Mouse (Mus musculus): ENCODE results near the gene Rpa1. TPM values are rescaled to one million over a fixed set of nuclear protein-coding genes. Genes with fewer than 3 reads are reported as not detected.

The Rpa1 gene
- polyA plus RNA-seq, 2 experiments: 55.3 to 93.2 TPM

GRCm38 (mm10) chr11:75257056-75257648 lies 91.0 kb downstream of the Rpa1 start:
- H3K4me3 ChIP-seq (ENCODE audit: insufficient read depth in 1 of 2, low read depth in 2 of 2, low read length in 2 of 2): no peak overlapping the region
- DNase-seq (ENCODE audit: low read depth in 3 of 3, low spot score in 3 of 3) (no peak), ATAC-seq (ENCODE audit: insufficient read depth) (no peak)
- H3K4me1 ChIP-seq (replicated peaks; ENCODE audit: control insufficient read depth in 2 of 2, insufficient read depth in 2 of 2, low read length in 1 of 2): peaks cover 13 to 17% of the 10 kb centered on the region in 2 experiments
- TF ChIP-seq EP300 (IDR thresholded peaks at IDR 0.05; ENCODE audit: low read depth) (no peak), CTCF (IDR thresholded peaks at IDR 0.05; ENCODE audit: low read depth) (no peak)
- no peaks in the 10 kb centered on the region for H3K36me3 ChIP-seq (replicated peaks; ENCODE audit: control insufficient read depth, insufficient read depth, low read depth)
- H3K27me3 ChIP-seq (ENCODE audit: control insufficient read depth, insufficient read depth, low read length): no peaks in the 10 kb centered on the region
- no peak overlapping the region for H3K27ac ChIP-seq
- H3K9me3 ChIP-seq (ENCODE audit: control insufficient read depth, low read length): no peaks in the 10 kb centered on the region
- no peak overlapping the region for H3K4me2 ChIP-seq (ENCODE audit: low read depth)
- H3K9ac ChIP-seq (replicated peaks): no peak overlapping the region
- 62% methylated on average over 4 of the region's 4 CpGs for WGBS (ENCODE audit: insufficient replicate concordance)

- Histone ChIP-seq H3K9ac (replicated peaks) (no peak overlapping the region), H3K9me3 (ENCODE audit: control insufficient read depth, low read length) (no peaks in the 10 kb centered on the region), H3K36me3 (replicated peaks; ENCODE audit: control insufficient read depth, insufficient read depth, low read depth) (no peaks in the 10 kb centered on the region), H3K27ac (no peak overlapping the region), H3K27me3 (ENCODE audit: control insufficient read depth, insufficient read depth, low read length) (no peaks in the 10 kb centered on the region), H3K4me1 (replicated peaks; ENCODE audit: control insufficient read depth in 2 of 2, insufficient read depth in 2 of 2, low read length in 1 of 2) (peaks cover 5 to 11% of the 10 kb centered on the region in 2 experiments), H3K4me2 (ENCODE audit: low read depth) (no peak overlapping the region), H3K4me3 (ENCODE audit: insufficient read depth in 1 of 2, low read depth in 2 of 2, low read length in 2 of 2) (no peak overlapping the region)
- TF ChIP-seq EP300 (IDR thresholded peaks at IDR 0.05; ENCODE audit: low read depth) (no peak), CTCF (IDR thresholded peaks at IDR 0.05; ENCODE audit: low read depth) (no peak)
- ATAC-seq (ENCODE audit: insufficient read depth) (no peak), DNase-seq (ENCODE audit: low read depth in 3 of 3, low spot score in 3 of 3) (no peak)
- WGBS (ENCODE audit: insufficient replicate concordance): 43% methylated on average over 5 of the region's 5 CpGs
These were observed 92.8 kb downstream of the Rpa1 start for GRCm38 (mm10) chr11:75255330-75255729.

- H3K4me2 ChIP-seq (ENCODE audit: low read depth): peak overlapping the region; percentile 29
- peak; percentile 74 for TF ChIP-seq CTCF (IDR thresholded peaks at IDR 0.05; ENCODE audit: low read depth)
- TF ChIP-seq EP300 (IDR thresholded peaks at IDR 0.05; ENCODE audit: low read depth): no peak
- H3K4me3 ChIP-seq (ENCODE audit: insufficient read depth in 1 of 2, low read depth in 2 of 2, low read length in 2 of 2): 0 out of 4 replicates have a peak overlapping the region, but pooled peaks have one; percentile 5 to 10
- H3K27ac ChIP-seq: no peak overlapping the region; the same call in 1 of the 2 replicates
- peaks cover 5 to 11% of the 10 kb centered on the region in 2 experiments for H3K4me1 ChIP-seq (replicated peaks; ENCODE audit: control insufficient read depth in 2 of 2, insufficient read depth in 2 of 2, low read length in 1 of 2)
- 38% methylated on average over 13 of the region's 13 CpGs for WGBS (ENCODE audit: insufficient replicate concordance)
- DNase-seq (ENCODE audit: low read depth in 3 of 3, low spot score in 3 of 3): peak; percentile 51 to 81 (median 57)
- no peaks in the 10 kb centered on the region for H3K27me3 ChIP-seq (ENCODE audit: control insufficient read depth, insufficient read depth, low read length)
- no peaks in the 10 kb centered on the region for H3K9me3 ChIP-seq (ENCODE audit: control insufficient read depth, low read length)
- H3K9ac ChIP-seq (replicated peaks): peak overlapping the region; percentile 36
- peak; percentile 91 for ATAC-seq (ENCODE audit: insufficient read depth)
- H3K36me3 ChIP-seq (replicated peaks; ENCODE audit: control insufficient read depth, insufficient read depth, low read depth): no peaks in the 10 kb centered on the region
These were observed 93.7 kb downstream of the Rpa1 start for GRCm38 (mm10) chr11:75254252-75254912.

GRCm38 (mm10) chr11:75251557-75252070 lies 96.5 kb downstream of the Rpa1 start:
- Histone ChIP-seq H3K27ac (no peak overlapping the region), H3K9me3 (ENCODE audit: control insufficient read depth, low read length) (no peaks in the 10 kb centered on the region), H3K36me3 (replicated peaks; ENCODE audit: control insufficient read depth, insufficient read depth, low read depth) (no peaks in the 10 kb centered on the region), H3K27me3 (ENCODE audit: control insufficient read depth, insufficient read depth, low read length) (no peaks in the 10 kb centered on the region), H3K4me2 (ENCODE audit: low read depth) (no peak overlapping the region), H3K4me1 (replicated peaks; ENCODE audit: control insufficient read depth in 2 of 2, insufficient read depth in 2 of 2, low read length in 1 of 2) (peaks cover 5 to 11% of the 10 kb centered on the region in 2 experiments), H3K9ac (replicated peaks) (no peak overlapping the region), H3K4me3 (ENCODE audit: insufficient read depth in 1 of 2, low read depth in 2 of 2, low read length in 2 of 2) (no peak overlapping the region)
- ATAC-seq (ENCODE audit: insufficient read depth): no peak
- 58% methylated on average over 7 of the region's 7 CpGs for WGBS (ENCODE audit: insufficient replicate concordance)
- DNase-seq (ENCODE audit: low read depth in 3 of 3, low spot score in 3 of 3): no peak
- TF ChIP-seq EP300 (IDR thresholded peaks at IDR 0.05; ENCODE audit: low read depth): no peak
- no peak for TF ChIP-seq CTCF (IDR thresholded peaks at IDR 0.05; ENCODE audit: low read depth)

GRCm38 (mm10) chr11:75251006-75251512 lies 97.1 kb downstream of the Rpa1 start:
- TF ChIP-seq EP300 (IDR thresholded peaks at IDR 0.05; ENCODE audit: low read depth) (no peak), CTCF (IDR thresholded peaks at IDR 0.05; ENCODE audit: low read depth) (no peak)
- Histone ChIP-seq H3K4me1 (replicated peaks; ENCODE audit: control insufficient read depth in 2 of 2, insufficient read depth in 2 of 2, low read length in 1 of 2) (peaks cover 5 to 11% of the 10 kb centered on the region in 2 experiments), H3K4me3 (ENCODE audit: insufficient read depth in 1 of 2, low read depth in 2 of 2, low read length in 2 of 2) (no peak overlapping the region), H3K9me3 (ENCODE audit: control insufficient read depth, low read length) (no peaks in the 10 kb centered on the region), H3K27ac (no peak overlapping the region), H3K4me2 (ENCODE audit: low read depth) (no peak overlapping the region), H3K9ac (replicated peaks) (no peak overlapping the region), H3K27me3 (ENCODE audit: control insufficient read depth, insufficient read depth, low read length) (no peaks in the 10 kb centered on the region), H3K36me3 (replicated peaks; ENCODE audit: control insufficient read depth, insufficient read depth, low read depth) (no peaks in the 10 kb centered on the region)
- no peak for DNase-seq (ENCODE audit: low read depth in 3 of 3, low spot score in 3 of 3)
- 75% methylated on average over 4 of the region's 4 CpGs for WGBS (ENCODE audit: insufficient replicate concordance)
- no peak for ATAC-seq (ENCODE audit: insufficient read depth)

All from liver, embryonic 14.5 days (tissue).